Mouse (Mus musculus) lung, adult 2 months (tissue): ENCODE measurements at regions not wholly inside any gene's neighbourhood (a gene's known extent, or its start where the extent isn't known, plus 50 kb on each side); places are given as distances from the start of the nearest gene placed in this dataset.
"Not testable (repeated sequence)": the region's sequence is repeated elsewhere in the genome, so short reads cannot be mapped to it uniquely, and the experiment has no call there.

ENCODE experiments used
- DNase-seq: peaks from one replicate; pipeline ENCODE4 v3.0.0; 2022
- H3K4me1 ChIP-seq: fragments of 200-500 bp; 2 replicates; pipeline ENCODE4 v1.6.1; 2011; ENCODE audit warnings: low read length; ENCODE audit not compliant: control insufficient read depth, insufficient read depth
- H3K4me3 ChIP-seq: fragments of 200-500 bp; replicated peaks from 2 replicates; pipeline ENCODE3; 2011; ENCODE audit warnings: low read depth, mild to moderate bottlenecking, control low read depth, low read length; ENCODE audit errors: extremely low read depth
- CTCF ChIP-seq: fragments of 200-500 bp; IDR thresholded peaks from 2 replicates; pipeline ENCODE4 v1.5.1; 2011; ENCODE audit warnings: mild to moderate bottlenecking, low read length, control low read depth; ENCODE audit not compliant: insufficient read depth
- POLR2A ChIP-seq: fragments of 200-500 bp; IDR thresholded peaks from 2 replicates; pipeline ENCODE4 v1.6.1; 2011; ENCODE audit warnings: low read depth, mild to moderate bottlenecking, control low read depth, low read length, borderline replicate concordance; ENCODE audit errors: extremely low read depth
- WGBS: fragments of 180-500 bp; shearing (Covaris S2); methylation state at CpG from one replicate; pipeline ENCODE4 v1.1.7; 2018; 5-methylcytosine and 5-hydroxymethylcytosine counted together

- TF ChIP-seq CTCF (no peak), POLR2A (no peak)
- Histone ChIP-seq H3K4me3 (no peak overlapping the region), H3K4me1 (peaks cover 2% of the 10 kb centered on the region; the same call in 1 of the 2 replicates)
- no peak for DNase-seq
Observed at GRCm38 (mm10) chr1:94582526-94582925, 530.2 kb upstream of the Pdcd1 start.

GRCm38 (mm10) chr1:94581650-94582405 lies 529.5 kb upstream of the Pdcd1 start:
- H3K4me1 ChIP-seq: peaks cover 2% of the 10 kb centered on the region; the same call in 1 of the 2 replicates
- no peak overlapping the region for H3K4me3 ChIP-seq
- WGBS: 18% methylated on average over 4 of the region's 4 CpGs
- TF ChIP-seq CTCF (no peak), POLR2A (no peak)
- DNase-seq: no peak

- 72% methylated on average over 4 of the region's 4 CpGs for WGBS
- no peak for DNase-seq
- no peak overlapping the region for H3K4me3 ChIP-seq
- TF ChIP-seq POLR2A (no peak), CTCF (no peak)
- H3K4me1 ChIP-seq: no peaks in the 10 kb centered on the region
Observed at GRCm38 (mm10) chr1:94532773-94533541, 480.6 kb upstream of the Pdcd1 start.

GRCm38 (mm10) chr1:94504080-94504520 lies 451.7 kb upstream of the Pdcd1 start:
- Histone ChIP-seq H3K4me1 (no peaks in the 10 kb centered on the region), H3K4me3 (no peak overlapping the region)
- WGBS: 31% methylated on average over 4 of the region's 4 CpGs
- TF ChIP-seq POLR2A: no peak
- TF ChIP-seq CTCF: no peak
- DNase-seq: no peak

- no peak for DNase-seq
- Histone ChIP-seq H3K4me3 (no peak overlapping the region), H3K4me1 (no peaks in the 10 kb centered on the region)
- TF ChIP-seq POLR2A: no peak
- no peak for TF ChIP-seq CTCF
- 58% methylated on average over 6 of the region's 6 CpGs for WGBS
Observed at GRCm38 (mm10) chr1:94503379-94504079, 451.2 kb upstream of the Pdcd1 start.

- 45% methylated on average over 6 of the region's 6 CpGs for WGBS
- no peak overlapping the region for H3K4me3 ChIP-seq
- TF ChIP-seq CTCF (no peak), POLR2A (no peak)
- no peaks in the 10 kb centered on the region for H3K4me1 ChIP-seq
- DNase-seq: no peak
Observed at GRCm38 (mm10) chr1:94502066-94502861, 449.9 kb upstream of the Pdcd1 start.

- TF ChIP-seq CTCF (no peak), POLR2A (no peak)
- WGBS: 75% methylated on average over 2 of the region's 2 CpGs
- Histone ChIP-seq H3K4me1 (no peaks in the 10 kb centered on the region), H3K4me3 (no peak overlapping the region)
- DNase-seq: no peak
Observed at GRCm38 (mm10) chr1:94496992-94497391, 444.6 kb upstream of the Pdcd1 start.

- WGBS: 87% methylated on average over 3 of the region's 3 CpGs
- Histone ChIP-seq H3K4me1 (no peaks in the 10 kb centered on the region), H3K4me3 (no peak overlapping the region)
- TF ChIP-seq CTCF (no peak), POLR2A (no peak)
- no peak for DNase-seq
Observed at GRCm38 (mm10) chr1:94496341-94496740, 444.0 kb upstream of the Pdcd1 start.

GRCm38 (mm10) chr1:94487062-94487461 lies 434.7 kb upstream of the Pdcd1 start:
- no peak overlapping the region for H3K4me3 ChIP-seq
- H3K4me1 ChIP-seq: no peaks in the 10 kb centered on the region
- DNase-seq: no peak
- TF ChIP-seq CTCF: no peak
- no peak for TF ChIP-seq POLR2A
- WGBS: 54% methylated on average over 3 of the region's 3 CpGs

- 97% methylated on average over 18 of the region's 18 CpGs for WGBS
- DNase-seq: peak; percentile 4
- H3K4me1 ChIP-seq, H3K4me3 ChIP-seq: not testable (repeated sequence)
Observed at GRCm38 (mm10) chr1:94469834-94470233, 417.5 kb upstream of the Pdcd1 start.
